Mouse (Mus musculus): ENCODE data around the gene Vmn1r80. TPM values are rescaled to one million over a fixed set of nuclear protein-coding genes. Genes with fewer than 3 reads are reported as not detected.
"Not testable (repeated sequence)": the region's sequence is repeated elsewhere in the genome, so short reads cannot be mapped to it uniquely, and the experiment has no call there.

Gene Vmn1r80
- total RNA-seq (2021): not detected in 2 replicates
- long read RNA-seq: 0 reads

DNA sequence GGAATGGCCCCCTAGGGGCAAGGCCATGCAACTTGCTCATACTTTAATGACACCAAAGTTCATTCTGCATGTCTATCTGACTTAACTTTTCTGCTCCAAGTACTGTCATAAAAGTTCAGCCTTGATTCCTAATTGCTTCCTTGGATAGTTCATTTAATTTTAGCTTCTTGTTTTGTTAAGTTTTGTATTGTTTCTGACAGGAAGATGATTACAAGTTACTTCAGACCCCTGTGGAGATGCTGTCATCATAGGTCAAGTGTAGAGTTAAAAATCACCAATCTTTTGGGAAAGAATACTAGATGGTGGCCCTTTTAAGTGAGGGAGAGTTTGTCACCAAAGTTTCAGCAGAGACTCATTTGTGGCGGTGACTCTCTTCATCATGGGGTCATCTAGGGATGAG, at the start of gene Vmn1r80:
Gene Vmn1r80 (plus strand): TSS at position 301 of the 400 bp plus-strand sequence.
- no peak for DNase-seq

DNA sequence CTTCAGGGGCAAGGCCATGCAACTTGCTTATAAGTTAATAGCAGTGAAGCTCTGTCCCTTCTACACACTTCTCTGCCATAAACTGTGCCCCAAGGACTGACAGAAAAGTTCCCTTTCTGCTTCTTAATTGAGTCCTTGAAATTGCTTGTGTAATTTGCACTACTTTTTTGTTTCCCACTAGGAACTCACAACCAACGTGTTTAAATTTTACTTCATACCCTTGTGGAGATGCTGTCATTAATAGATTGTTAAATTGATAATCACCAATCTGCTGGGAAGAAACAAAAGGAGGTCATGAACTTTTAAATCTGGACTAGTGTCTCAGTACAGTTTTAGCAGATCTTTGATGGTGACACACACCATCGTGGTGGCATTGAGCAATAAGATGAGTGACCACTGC, 39.1 kb upstream of the Vmn1r80 start, which contains the start of gene Vmn1r78:
Gene Vmn1r78 (plus strand): TSS at position 301 of the 400 bp plus-strand sequence.
- DNase-seq: no peak

DNA sequence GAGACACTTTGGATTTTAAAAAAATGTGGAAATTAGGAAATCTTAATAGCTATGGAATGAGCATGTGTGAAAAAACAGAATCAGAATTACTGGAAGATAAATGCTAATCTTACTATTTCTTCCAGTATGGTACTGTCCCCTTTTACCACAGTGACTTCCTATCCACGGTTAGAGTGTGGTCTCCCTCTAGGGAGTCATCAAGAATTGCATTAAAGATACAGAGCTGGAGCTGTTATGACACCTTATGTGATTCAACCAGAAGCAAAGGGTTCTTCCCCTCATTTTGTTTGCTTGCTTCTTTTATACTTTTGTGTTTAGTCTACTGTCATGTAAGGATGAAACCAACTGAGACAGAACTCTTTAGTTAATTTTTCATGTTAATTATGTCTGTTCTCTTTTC, 32.6 kb upstream of the Vmn1r80 start:
- DNase-seq: not testable (repeated sequence)

DNA sequence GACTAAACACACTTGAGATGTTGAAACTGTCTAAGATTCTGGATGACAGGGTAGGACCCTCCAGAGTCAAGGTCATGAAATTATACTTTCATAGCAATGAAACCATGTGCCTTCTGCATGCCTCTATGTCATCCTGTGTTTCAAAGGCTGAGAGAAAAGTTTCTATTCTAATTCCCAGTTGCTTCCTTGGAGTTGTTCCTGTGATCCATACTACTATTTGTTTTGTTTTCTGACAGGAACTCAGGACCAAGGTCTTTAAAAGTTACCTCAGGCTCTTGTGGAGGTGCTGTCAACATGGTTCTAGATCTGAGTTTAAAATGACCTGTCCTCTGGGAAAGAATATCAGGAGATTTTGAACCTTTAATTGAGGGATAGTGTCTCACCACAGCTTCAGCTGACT, 18.1 kb upstream of the Vmn1r80 start, which contains the start of gene Vmn1r79:
Gene Vmn1r79 (plus strand): TSS at position 301 of the 400 bp plus-strand sequence.
- not testable (repeated sequence) for DNase-seq

DNA sequence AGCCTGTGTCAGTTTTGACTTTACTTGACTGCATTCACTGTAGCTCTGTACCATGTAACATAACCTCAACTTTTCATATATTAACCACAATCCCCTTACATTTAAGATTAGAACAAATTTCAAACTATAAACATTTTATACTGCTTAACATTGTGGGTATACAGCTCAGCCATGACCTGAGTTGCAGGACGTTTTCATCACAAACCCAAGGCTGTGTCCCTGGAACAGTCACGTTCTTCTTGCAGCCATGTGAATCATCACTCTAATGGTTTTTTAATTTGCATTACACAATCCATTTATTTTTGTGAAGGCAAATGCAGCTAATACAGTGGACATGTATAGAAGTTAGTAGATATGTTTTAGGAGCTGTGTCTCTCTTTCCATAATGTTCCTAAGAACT, 16.2 kb upstream of the Vmn1r80 start:
- DNase-seq: not testable (repeated sequence)

DNA sequence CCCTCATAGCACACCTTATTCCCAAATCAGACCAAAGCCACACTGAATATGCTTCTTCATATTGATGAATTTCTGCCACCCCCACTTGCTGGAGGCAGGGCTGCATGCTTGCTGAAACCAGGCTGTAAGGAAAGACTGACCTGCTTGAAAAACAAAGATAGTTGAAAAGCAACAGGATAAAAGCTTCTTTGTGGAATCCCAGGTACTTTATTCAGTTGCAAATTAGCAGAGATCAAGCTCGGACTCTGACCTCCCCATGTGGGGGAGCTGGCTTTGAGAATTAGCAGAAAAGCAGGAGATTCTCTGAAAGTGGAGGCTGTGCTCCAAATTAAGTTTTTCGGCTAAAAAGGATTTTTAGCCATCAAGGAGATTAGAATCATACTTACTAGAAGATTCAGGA, 15.1 kb downstream of the Vmn1r80 start:
- DNase-seq: no peak

Other genes starting within 250 kb of the Vmn1r80 start
- gene Vmn1r77, start 152.5 kb upstream of the Vmn1r80 start, total RNA-seq (2021): not detected in 2 replicates
- not detected in 2 replicates for gene Vmn1r78, start 39.0 kb upstream of the Vmn1r80 start, total RNA-seq (2021)
- gene Vmn1r79, start 18.0 kb upstream of the Vmn1r80 start, total RNA-seq (2021): 0.95 and 0.97 TPM in 2 replicates
- not detected in 2 replicates for gene Vmn1r81, start 79.0 kb downstream of the Vmn1r80 start, total RNA-seq (2021)
- gene Vmn1r82, start 111.1 kb downstream of the Vmn1r80 start, total RNA-seq (2021): not detected in 2 replicates
- not detected in 2 replicates for gene Vmn1r83, start 140.2 kb downstream of the Vmn1r80 start, total RNA-seq (2021)
- gene Vmn1r84, start 180.0 kb downstream of the Vmn1r80 start, total RNA-seq (2021): not detected in 2 replicates
- 6.4 and 7.9 TPM in 2 replicates for gene Zfp551, start 233.5 kb downstream of the Vmn1r80 start, total RNA-seq (2021)